Mouse (Mus musculus) heart, embryonic 14.5 days (tissue): ENCODE data around the gene Pttg1ip. TPM values are rescaled to one million over a fixed set of nuclear protein-coding genes. Genes with fewer than 3 reads are reported as not detected.

Experiments used
- ATAC-seq: fragments of 200-750 bp; cut with Nextera tagmentation; 2 replicates; pipeline ENCODE4 v1.8.0; 2017; ENCODE audit warnings: low read depth, moderate TSS enrichment; ENCODE audit not compliant: insufficient number of reproducible peaks, insufficient read depth, low FRiP score
- H3K27ac ChIP-seq, 2 experiments: fragments of 200-500 bp in 1 of 2; fragments of 300-500 bp in 1 of 2; sonication (generic) in 1 of 2; replicated peaks in 1 of 2; 2 replicates each; pipeline ENCODE4 v1.5.1; 2012 to 2014; ENCODE audit warnings: low read depth in 2 of 2, low read length in 2 of 2, control low read depth in 1 of 2, mild to moderate bottlenecking in 1 of 2, mixed read lengths in 1 of 2; ENCODE audit not compliant: control insufficient read depth in 1 of 2, insufficient read depth in 1 of 2
- H3K27me3 ChIP-seq: fragments of 300-500 bp; sonication (generic); 2 replicates; pipeline ENCODE4 v1.6.1; 2014; ENCODE audit warnings: mild to moderate bottlenecking, low read length, control low read depth; ENCODE audit not compliant: control insufficient read depth, insufficient read depth
- H3K36me3 ChIP-seq: fragments of 300-500 bp; sonication (generic); 2 replicates; pipeline ENCODE4 v1.6.1; 2014; ENCODE audit warnings: mild to moderate bottlenecking, control low read depth, low read length, mixed read lengths; ENCODE audit not compliant: control insufficient read depth, insufficient read depth
- H3K4me1 ChIP-seq, 2 experiments: fragments of 200-500 bp in 1 of 2; fragments of 300-500 bp in 1 of 2; sonication (generic) in 1 of 2; 2 replicates each; pipeline ENCODE4 v1.6.1; 2012 to 2014; ENCODE audit warnings: low read length in 2 of 2, control low read depth in 1 of 2, mixed read lengths in 1 of 2; ENCODE audit not compliant: control insufficient read depth in 2 of 2, insufficient read depth in 2 of 2
- H3K4me2 ChIP-seq: fragments of 300-500 bp; sonication (generic); 2 replicates; pipeline ENCODE4 v1.6.1; 2014; ENCODE audit warnings: mild to moderate bottlenecking, low read length
- H3K4me3 ChIP-seq, 2 experiments: fragments of 200-500 bp in 1 of 2; fragments of 300-500 bp in 1 of 2; sonication (generic) in 1 of 2; 2 replicates each; pipeline ENCODE4 v1.5.1; 2012 to 2014; ENCODE audit warnings: low read length in 2 of 2, mild to moderate bottlenecking in 2 of 2, control low read depth in 1 of 2, low read depth in 1 of 2, moderate library complexity in 1 of 2; ENCODE audit not compliant: control insufficient read depth in 1 of 2, insufficient read depth in 1 of 2
- H3K9ac ChIP-seq: fragments of 300-500 bp; sonication (generic); 2 replicates; pipeline ENCODE4 v1.6.1; 2014; ENCODE audit warnings: mild to moderate bottlenecking, low read length
- H3K9me3 ChIP-seq: fragments of 300-500 bp; sonication (generic); 2 replicates; pipeline ENCODE4 v1.6.1; 2016; ENCODE audit warnings: low read length, control low read depth; ENCODE audit not compliant: control insufficient read depth
- WGBS: fragments of 180-500 bp; shearing (Covaris S2); extraction: QIAGEN DNeasy Blood & Tissue Kit; methylation state at CpG from one replicate; pipeline ENCODE4 v1.1.7; 2014; 5-methylcytosine and 5-hydroxymethylcytosine counted together
- polyA plus RNA-seq: library from polyadenylated mRNA; unstranded; fragments of >200 nt; fragmentation: Nextera tagmentation; extraction: Ambion mirVana; gene quantifications from 2 replicates; pipeline ENCODE4 v1.2.1, GENCODE M21; 2014

The Pttg1ip gene
- polyA plus RNA-seq, 1 experiment from 2014 or later = 128 TPM

DNA sequence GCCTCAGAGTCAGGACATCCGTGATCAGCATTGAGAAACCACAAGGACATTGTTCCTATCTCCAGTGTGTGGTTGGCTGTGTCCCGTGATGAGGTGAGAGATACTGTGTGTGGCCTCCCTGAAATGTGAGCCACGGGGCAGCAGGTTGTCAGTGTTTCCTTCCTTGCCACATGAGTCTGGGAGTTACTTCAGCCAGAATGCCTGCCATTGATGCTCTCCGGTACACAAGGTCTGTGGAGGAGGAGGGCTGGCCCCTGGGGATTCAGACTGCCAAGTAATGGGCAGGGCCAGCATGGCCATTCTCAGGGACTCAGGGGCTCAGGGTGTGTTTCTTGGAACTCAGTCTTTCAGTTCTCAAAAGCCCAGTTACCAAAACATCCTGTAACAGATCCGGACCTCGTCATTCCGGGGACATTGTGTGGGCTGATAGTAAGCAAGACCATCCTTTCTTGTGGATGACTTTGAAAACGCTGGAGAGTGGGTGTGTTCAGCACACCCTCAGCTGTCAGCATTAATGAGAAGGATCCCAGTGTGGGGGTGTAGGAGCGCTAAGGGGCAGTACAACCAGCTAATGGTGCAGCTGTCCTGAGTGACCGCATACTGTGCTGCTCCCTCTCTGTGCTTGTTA lies 2.4 kb downstream of the Pttg1ip start:
- peaks cover 28% of the 10 kb centered on the region for H3K36me3 ChIP-seq
- H3K9ac ChIP-seq = no peak overlapping the region
- no peak overlapping the region for H3K4me2 ChIP-seq
- H3K4me3 ChIP-seq = no peak overlapping the region
- H3K9me3 ChIP-seq = no peaks in the 10 kb centered on the region
- peaks cover 14 to 38% of the 10 kb centered on the region in 2 experiments for H3K4me1 ChIP-seq
- H3K27me3 ChIP-seq = no peaks in the 10 kb centered on the region
- WGBS = 53% methylated on average over 10 of the region's 10 CpGs
- 0 out of 4 replicates have a peak overlapping the region, but pooled peaks of 1 of the 2 experiments have one; percentile 10 for H3K27ac ChIP-seq
- ATAC-seq = no peak

DNA sequence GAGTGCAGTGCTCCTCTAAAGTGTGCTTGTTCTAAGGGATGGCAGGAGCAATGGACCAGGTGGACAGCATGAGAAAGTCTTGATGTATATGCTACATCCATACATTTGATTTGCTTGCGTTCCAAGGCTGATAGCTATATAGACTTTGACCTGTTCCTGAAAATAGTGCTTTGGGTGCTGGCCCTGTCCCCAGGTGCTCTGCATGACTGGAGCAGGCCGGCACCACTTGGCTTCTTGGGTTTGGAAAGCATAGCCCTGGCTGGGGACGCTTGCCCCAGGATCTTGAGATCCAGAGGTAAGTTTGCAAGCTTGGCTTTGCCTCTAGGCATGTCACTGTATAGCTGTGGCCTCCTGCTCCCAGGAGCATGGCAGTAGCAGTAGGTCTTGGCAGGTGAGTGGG lies 5.1 kb downstream of the Pttg1ip start:
- Histone ChIP-seq H3K36me3 (peaks cover 50% of the 10 kb centered on the region), H3K4me2 (no peak overlapping the region), H3K9me3 (no peaks in the 10 kb centered on the region), H3K27ac (no peak overlapping the region), H3K4me1 (peaks cover 19 to 52% of the 10 kb centered on the region in 2 experiments), H3K9ac (no peak overlapping the region), H3K4me3 (no peak overlapping the region), H3K27me3 (no peaks in the 10 kb centered on the region)
- no peak for ATAC-seq
- WGBS = 96% methylated on average over 3 of the region's 3 CpGs

DNA sequence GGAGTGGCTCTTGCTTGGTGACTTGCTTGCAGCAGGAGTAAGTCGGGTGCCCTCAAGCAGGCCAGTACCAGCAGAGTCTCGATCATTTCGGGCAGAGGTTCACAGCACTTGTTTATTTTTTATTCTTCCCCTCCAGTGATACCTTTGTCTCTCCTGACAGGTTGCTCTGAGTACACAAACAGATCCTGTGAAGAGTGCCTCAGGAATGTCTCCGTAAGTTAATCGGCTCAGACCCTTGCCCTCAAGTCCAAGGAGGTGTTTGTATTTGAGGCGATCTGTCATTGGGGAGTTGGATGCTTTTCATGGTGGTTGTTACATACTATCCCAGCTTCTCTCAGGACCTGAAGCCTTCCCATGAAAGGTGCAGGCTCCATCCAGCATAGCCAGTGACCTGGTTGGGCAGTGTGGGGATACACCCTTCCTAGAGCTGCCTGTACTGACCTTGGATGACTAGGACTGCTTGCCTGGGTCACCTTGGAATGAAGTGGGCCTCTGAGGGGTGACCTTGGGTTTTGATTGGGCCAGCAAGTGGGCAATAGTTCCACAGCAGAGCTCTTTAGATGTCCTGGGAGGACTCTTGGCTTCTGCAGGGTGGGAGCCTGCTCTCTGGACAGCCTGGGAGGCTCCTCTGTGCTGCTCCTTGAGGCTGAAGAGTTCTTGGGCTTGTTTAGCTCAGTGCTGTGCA lies 5.7 kb downstream of the Pttg1ip start:
- H3K4me2 ChIP-seq = no peak overlapping the region
- ATAC-seq = no peak
- H3K4me1 ChIP-seq = peaks cover 20 to 51% of the 10 kb centered on the region in 2 experiments
- no peaks in the 10 kb centered on the region for H3K27me3 ChIP-seq
- no peaks in the 10 kb centered on the region for H3K9me3 ChIP-seq
- no peak overlapping the region for H3K9ac ChIP-seq
- WGBS = 92% methylated on average over 6 of the region's 6 CpGs
- H3K4me3 ChIP-seq = no peak overlapping the region
- peaks cover 56% of the 10 kb centered on the region for H3K36me3 ChIP-seq
- no peak overlapping the region for H3K27ac ChIP-seq

DNA sequence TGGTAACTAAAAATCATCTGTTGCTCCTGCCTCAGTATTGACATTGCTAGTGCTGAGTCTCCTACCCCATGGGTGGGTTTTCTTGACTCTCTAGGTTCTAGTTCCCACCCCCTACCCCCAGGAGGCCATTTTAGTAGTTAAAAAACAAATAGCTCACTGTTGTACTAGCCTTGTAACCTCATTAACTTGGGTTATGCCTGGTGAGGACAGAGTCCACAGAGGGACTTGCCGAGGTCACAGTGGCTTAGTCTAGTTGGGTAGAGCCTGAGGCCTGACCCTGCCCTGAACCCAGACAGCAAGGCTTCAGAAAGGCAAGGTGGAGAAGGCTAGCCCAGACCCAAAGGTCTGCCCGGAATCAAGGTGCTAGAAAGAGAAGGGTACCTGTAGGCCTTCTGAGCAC lies 6.5 kb downstream of the Pttg1ip start:
- no peak for ATAC-seq
- H3K4me1 ChIP-seq = peaks cover 20 to 44% of the 10 kb centered on the region in 2 experiments
- 91% methylated on average over 2 of the region's 2 CpGs for WGBS
- peaks cover 63% of the 10 kb centered on the region for H3K36me3 ChIP-seq
- no peak overlapping the region for H3K4me2 ChIP-seq
- no peak overlapping the region for H3K27ac ChIP-seq
- H3K27me3 ChIP-seq = no peaks in the 10 kb centered on the region
- no peak overlapping the region for H3K4me3 ChIP-seq
- no peak overlapping the region for H3K9ac ChIP-seq
- no peaks in the 10 kb centered on the region for H3K9me3 ChIP-seq

DNA sequence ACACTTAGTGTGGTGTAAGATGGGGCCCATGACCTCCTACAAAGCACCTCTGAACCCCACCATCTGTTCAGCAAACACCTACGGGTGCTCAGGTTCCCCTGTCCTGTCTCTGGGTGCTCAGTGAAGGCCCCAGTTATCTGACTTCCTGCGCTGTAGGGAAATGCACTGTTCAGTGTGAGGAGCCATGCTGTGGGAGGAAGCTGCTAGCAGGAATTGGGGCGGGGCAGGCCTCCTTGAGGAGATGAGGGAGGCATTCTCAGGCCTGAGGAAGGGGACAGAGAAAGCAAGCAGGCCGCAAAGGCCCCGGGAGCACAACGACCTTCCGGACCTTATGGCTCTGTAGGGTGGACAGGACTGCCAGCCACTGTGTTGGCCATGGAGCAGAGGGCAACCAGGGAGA lies 7.6 kb downstream of the Pttg1ip start:
- Histone ChIP-seq H3K4me1 (peaks cover 17 to 37% of the 10 kb centered on the region in 2 experiments), H3K9ac (0 out of 2 replicates have a peak overlapping the region, but pooled peaks have one; percentile 10), H3K27ac (peak overlapping the region; percentile 35 to 66), H3K27me3 (no peaks in the 10 kb centered on the region), H3K4me2 (no peak overlapping the region), H3K9me3 (no peaks in the 10 kb centered on the region), H3K4me3 (no peak overlapping the region), H3K36me3 (peaks cover 74% of the 10 kb centered on the region)
- WGBS = 64% methylated on average over 7 of the region's 7 CpGs
- no peak for ATAC-seq

DNA sequence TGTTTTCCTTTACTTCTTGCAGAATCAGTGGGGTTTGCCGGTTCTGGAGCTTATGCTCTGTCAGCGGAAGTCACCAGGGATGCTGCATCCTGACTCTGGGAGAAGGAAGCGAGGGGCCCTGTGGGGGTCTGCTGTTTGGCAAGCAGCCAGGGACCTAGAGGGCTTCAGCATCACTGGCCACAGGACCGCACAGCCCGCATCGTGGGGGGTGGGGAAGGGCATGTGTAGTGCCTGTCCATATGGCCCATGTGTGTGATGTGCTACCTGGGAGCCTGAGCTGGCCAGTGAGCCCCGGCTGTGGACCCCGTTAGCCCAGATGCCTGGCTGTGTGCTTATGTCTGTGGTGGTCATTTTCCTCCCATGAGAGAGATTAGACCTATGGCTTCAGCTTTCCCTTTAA lies 8.2 kb downstream of the Pttg1ip start:
- WGBS = 79% methylated on average over 8 of the region's 8 CpGs
- ATAC-seq = no peak
- no peaks in the 10 kb centered on the region for H3K27me3 ChIP-seq
- peak overlapping the region in 1 of 2 experiments; percentile 66; a peak in 2 of 4 replicates for H3K27ac ChIP-seq
- peaks cover 16 to 36% of the 10 kb centered on the region in 2 experiments for H3K4me1 ChIP-seq
- H3K4me2 ChIP-seq = no peak overlapping the region; the same call in 1 of the 2 replicates
- peak overlapping the region; percentile 34; the same call in 1 of the 2 replicates for H3K9ac ChIP-seq
- H3K4me3 ChIP-seq = no peak overlapping the region
- peaks cover 80% of the 10 kb centered on the region for H3K36me3 ChIP-seq
- H3K9me3 ChIP-seq = no peaks in the 10 kb centered on the region

DNA sequence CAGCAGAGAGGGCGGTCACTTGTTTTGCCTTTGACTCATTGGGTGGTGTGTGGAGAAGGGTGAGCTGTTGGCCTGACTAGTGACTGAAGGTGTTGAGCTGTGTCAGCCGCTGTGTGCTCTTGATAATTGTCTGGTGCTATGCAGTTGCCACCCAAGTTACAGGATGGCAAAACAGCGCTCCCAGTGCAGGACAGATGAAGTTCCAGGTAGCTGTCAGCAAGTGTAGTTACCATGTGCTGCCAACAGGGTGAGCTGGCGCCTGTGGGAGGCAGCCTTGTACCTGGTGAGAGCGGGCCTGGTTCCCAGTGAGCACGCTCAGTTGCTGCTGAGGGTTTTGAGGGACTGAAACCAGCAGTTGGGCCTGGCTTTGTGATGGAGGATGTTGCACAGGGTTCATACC lies 9.3 kb downstream of the Pttg1ip start:
- 0 out of 2 replicates have a peak, but pooled peaks have one; percentile 5 for ATAC-seq
- Histone ChIP-seq H3K4me1 (peaks cover 16 to 36% of the 10 kb centered on the region in 2 experiments), H3K27ac (no peak overlapping the region; a peak in 1 of 4 replicates)

More for the DNA sequence above, 9.3 kb downstream of the Pttg1ip start:
- H3K4me2 ChIP-seq = no peak overlapping the region
- no peaks in the 10 kb centered on the region for H3K27me3 ChIP-seq
- no peaks in the 10 kb centered on the region for H3K9me3 ChIP-seq
- no peak overlapping the region for H3K4me3 ChIP-seq
- WGBS = 42% methylated on average over 6 of the region's 6 CpGs
- H3K9ac ChIP-seq = no peak overlapping the region
- peaks cover 88% of the 10 kb centered on the region for H3K36me3 ChIP-seq
